Mouse (Mus musculus) midbrain, embryonic 10.5 days (tissue): Measurements from ENCODE around the gene Prima1. TPM values are rescaled to one million over a fixed set of nuclear protein-coding genes. Genes with fewer than 3 reads are reported as not detected.
A peak's percentile ranks its signal among the peaks of the same experiment; 100 is the strongest.

Experiments used
- DNase-seq: peaks from one replicate; pipeline ENCODE4 v3.0.0-alpha.2; 2017; ENCODE audit warnings: low spot score
- H3K27ac ChIP-seq: fragments of 300-500 bp; sonication (generic); replicated peaks from 2 replicates; pipeline ENCODE4 v1.5.1; 2016; ENCODE audit warnings: mild to moderate bottlenecking
- H3K27me3 ChIP-seq: fragments of 300-500 bp; sonication (generic); 2 replicates; pipeline ENCODE4 v1.6.1; 2016; ENCODE audit warnings: low read depth, mild to moderate bottlenecking; ENCODE audit not compliant: poor library complexity, severe bottlenecking
- H3K36me3 ChIP-seq: fragments of 300-500 bp; sonication (generic); 2 replicates; pipeline ENCODE4 v1.6.1; 2016; ENCODE audit warnings: mild to moderate bottlenecking, moderate library complexity
- H3K4me1 ChIP-seq: fragments of 300-500 bp; sonication (generic); 2 replicates; pipeline ENCODE4 v1.6.1; 2016
- H3K4me3 ChIP-seq: fragments of 300-500 bp; sonication (generic); 2 replicates; pipeline ENCODE4 v1.5.1; 2016; ENCODE audit warnings: mild to moderate bottlenecking, moderate library complexity
- H3K9me3 ChIP-seq: fragments of 300-500 bp; sonication (generic); replicated peaks from 2 replicates; pipeline ENCODE4 v1.6.1; 2016; ENCODE audit warnings: mild to moderate bottlenecking
- WGBS: fragments of 180-500 bp; shearing (Covaris S2); methylation state at CpG from one replicate; pipeline ENCODE4 v1.1.7; 2016; 5-methylcytosine and 5-hydroxymethylcytosine counted together
- polyA plus RNA-seq: library from polyadenylated mRNA; unstranded; fragments of >200 nt; fragmentation: Nextera tagmentation; extraction: Ambion mirVana; gene quantifications from 2 replicates; pipeline ENCODE4 v1.2.1, GENCODE M21; 2016

Prima1 gene
- 1.5 and 1.8 TPM in 2 replicates for polyA plus RNA-seq

DNA sequence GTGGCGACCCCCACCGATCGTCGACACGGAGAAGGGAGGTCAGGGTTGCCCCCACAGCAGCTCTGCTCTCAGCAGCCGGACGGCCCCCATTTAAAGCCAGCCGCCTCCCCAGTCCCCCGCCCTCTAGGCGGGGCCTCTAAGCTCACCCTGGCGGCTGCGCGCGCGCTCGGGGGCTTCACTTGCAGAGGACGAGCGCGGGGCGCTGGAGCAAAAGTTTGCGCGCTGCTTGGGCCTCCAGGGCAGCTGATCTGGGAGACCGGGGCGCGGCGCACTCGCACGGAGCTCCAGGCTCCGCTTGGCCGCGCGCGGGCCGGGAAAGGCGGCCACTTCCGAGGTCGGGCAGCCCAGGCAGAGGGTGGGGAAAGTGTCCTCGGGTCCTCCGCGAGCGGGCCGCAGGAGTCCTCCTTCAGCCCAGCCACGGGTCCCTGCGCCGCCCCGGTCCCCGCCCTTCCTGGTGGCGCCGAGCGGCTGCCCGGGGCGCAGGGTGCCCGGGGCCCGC lies at the start of gene Prima1:
TSS of gene Prima1 (minus strand) at position 68 of the 499 bp plus-strand sequence.
- Histone ChIP-seq H3K4me1 (peaks cover 45% of the 10 kb centered on the region), H3K36me3 (no peaks in the 10 kb centered on the region), H3K27ac (peak within 1 kb of the TSS; percentile 92), H3K9me3 (no peaks in the 10 kb centered on the region), H3K4me3 (peak within 1 kb of the TSS; percentile 69), H3K27me3 (peaks cover 67% of the 10 kb centered on the region)
- peak; percentile 86 for DNase-seq
- WGBS = under 1% methylated on average over 54 of the region's 54 CpGs

DNA sequence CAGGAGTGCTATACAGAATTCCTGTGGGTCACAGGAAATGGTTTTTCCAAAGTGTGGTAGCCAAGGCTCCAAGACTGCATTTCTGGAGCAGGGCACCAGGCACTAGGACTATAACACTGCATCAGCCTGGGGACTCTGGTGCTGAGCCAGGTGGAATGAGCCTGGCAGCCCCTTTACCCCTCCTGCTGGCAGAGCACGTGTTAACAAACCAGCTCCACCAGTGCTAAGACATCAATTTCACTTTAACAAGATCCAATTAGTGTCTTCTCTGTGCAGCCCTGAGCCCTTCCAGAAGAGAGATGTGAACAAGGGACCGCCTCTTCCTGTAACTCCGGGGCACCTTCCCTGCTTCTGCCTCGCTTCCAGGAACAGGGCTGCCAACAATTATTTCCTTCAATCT lies 45.3 kb upstream of the Prima1 start:
- WGBS = 75% methylated on average over 4 of the region's 4 CpGs
- no peak for DNase-seq

DNA sequence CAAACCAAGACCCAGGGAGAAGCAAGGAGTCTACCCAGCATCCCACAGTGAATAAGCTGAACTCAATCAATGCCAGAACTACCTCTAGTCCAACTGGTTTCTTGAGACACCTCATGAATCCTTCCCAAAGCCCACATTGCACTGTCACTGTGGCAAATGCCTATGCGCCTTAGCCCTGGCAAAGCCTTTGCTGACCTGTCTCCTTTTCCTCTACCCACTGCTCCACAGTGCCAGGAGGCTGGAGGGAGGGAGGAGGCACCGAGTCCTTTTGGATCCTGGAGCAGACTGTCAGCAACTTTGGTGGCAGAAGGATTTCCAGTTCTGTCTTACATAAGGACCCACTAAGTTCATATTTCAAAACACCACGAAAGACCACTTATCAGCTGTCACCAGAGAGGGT lies 41.5 kb upstream of the Prima1 start:
- no peak for DNase-seq
- 94% methylated on average over 3 of the region's 3 CpGs for WGBS
- no peak overlapping the region for H3K4me3 ChIP-seq
- H3K4me1 ChIP-seq = peaks cover 4% of the 10 kb centered on the region; the same call in 1 of the 2 replicates
- peaks cover under 1% of the 10 kb centered on the region; the same call in 1 of the 2 replicates for H3K9me3 ChIP-seq
- no peaks in the 10 kb centered on the region for H3K27me3 ChIP-seq
- no peaks in the 10 kb centered on the region for H3K36me3 ChIP-seq
- no peak overlapping the region for H3K27ac ChIP-seq

More for the DNA sequence above, 45.3 kb upstream of the Prima1 start:
- no peaks in the 10 kb centered on the region for H3K27me3 ChIP-seq
- H3K4me3 ChIP-seq = no peak overlapping the region
- no peaks in the 10 kb centered on the region for H3K36me3 ChIP-seq
- no peak overlapping the region for H3K27ac ChIP-seq
- peaks cover 22% of the 10 kb centered on the region for H3K4me1 ChIP-seq
- no peaks in the 10 kb centered on the region for H3K9me3 ChIP-seq

DNA sequence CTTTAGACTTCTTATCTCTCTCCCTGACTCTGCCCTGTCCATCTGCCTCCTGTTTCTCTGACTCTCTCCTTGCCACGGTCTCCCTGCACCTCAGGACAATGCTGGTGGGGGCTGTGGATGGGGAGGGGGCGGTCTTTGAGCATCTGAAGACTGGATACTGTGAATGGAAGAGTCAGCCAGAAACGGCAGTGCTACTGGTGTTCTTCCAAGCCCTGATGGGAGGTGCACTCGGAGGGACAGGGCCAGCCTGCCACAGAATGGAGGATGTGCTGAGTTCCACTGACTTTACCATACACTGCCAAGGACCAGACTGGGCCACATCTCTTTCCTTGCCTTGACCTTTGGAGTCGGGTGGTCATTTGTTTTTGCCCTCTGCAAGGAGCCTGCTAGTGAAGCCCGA lies 41.0 kb upstream of the Prima1 start:
- Histone ChIP-seq H3K9me3 (peaks cover 5% of the 10 kb centered on the region; the same call in 1 of the 2 replicates), H3K36me3 (no peaks in the 10 kb centered on the region), H3K4me1 (peaks cover 4% of the 10 kb centered on the region; the same call in 1 of the 2 replicates), H3K27me3 (no peaks in the 10 kb centered on the region), H3K27ac (peak overlapping the region; percentile 30; the same call in 1 of the 2 replicates), H3K4me3 (no peak overlapping the region)
- WGBS = 74% methylated on average over 6 of the region's 6 CpGs
- DNase-seq = no peak

DNA sequence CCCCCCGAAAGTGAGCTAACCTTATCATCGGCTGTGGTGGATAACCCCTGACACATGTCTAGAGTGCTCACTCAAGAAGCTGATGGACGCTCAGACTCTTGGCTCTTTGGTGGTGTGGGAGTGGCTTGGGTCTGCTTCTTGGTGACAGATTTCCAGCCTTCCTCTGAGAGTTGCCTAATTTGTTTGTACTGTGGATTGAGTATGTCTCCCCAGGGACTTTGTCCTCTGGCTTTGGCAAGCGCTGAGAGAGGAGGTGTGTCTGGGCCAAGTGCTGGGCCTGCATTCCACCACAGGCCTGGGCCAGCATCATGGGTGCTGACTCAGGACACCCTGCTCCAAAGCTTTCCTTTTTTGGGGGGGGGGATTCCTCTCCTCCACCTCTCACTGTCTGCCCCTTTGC lies 40.0 kb upstream of the Prima1 start:
- Histone ChIP-seq H3K4me3 (no peak overlapping the region), H3K4me1 (peaks cover 4% of the 10 kb centered on the region; the same call in 1 of the 2 replicates), H3K27me3 (no peaks in the 10 kb centered on the region), H3K9me3 (peaks cover 12% of the 10 kb centered on the region; the same call in 1 of the 2 replicates), H3K36me3 (no peaks in the 10 kb centered on the region), H3K27ac (no peak overlapping the region)
- 78% methylated on average over 4 of the region's 4 CpGs for WGBS
- DNase-seq = no peak

DNA sequence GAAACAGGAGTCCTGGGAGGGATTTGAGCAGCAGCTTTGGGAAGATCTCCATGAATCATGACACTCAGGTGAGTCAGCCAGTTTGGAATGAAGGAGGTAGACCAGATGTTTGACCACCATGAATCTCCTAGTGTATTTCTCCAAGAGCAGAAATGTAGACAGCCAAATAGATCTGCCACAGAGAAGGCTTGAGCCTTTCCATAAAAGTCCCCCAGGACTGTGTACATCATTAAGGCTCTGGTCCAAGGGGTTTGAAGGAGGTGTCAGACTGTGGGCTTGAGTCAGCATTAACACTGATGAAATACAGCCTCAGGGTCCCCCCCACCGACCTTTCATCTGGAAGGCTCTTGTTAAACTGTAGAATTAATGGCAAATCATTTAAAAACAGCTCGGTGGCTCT lies 39.5 kb upstream of the Prima1 start:
- peaks cover 12% of the 10 kb centered on the region; the same call in 1 of the 2 replicates for H3K9me3 ChIP-seq
- H3K27me3 ChIP-seq = no peaks in the 10 kb centered on the region
- 82% methylated on average over 2 of the region's 2 CpGs for WGBS
- DNase-seq = no peak
- H3K36me3 ChIP-seq = no peaks in the 10 kb centered on the region
- H3K4me3 ChIP-seq = no peak overlapping the region
- H3K27ac ChIP-seq = no peak overlapping the region
- H3K4me1 ChIP-seq = peaks cover 4% of the 10 kb centered on the region; the same call in 1 of the 2 replicates

DNA sequence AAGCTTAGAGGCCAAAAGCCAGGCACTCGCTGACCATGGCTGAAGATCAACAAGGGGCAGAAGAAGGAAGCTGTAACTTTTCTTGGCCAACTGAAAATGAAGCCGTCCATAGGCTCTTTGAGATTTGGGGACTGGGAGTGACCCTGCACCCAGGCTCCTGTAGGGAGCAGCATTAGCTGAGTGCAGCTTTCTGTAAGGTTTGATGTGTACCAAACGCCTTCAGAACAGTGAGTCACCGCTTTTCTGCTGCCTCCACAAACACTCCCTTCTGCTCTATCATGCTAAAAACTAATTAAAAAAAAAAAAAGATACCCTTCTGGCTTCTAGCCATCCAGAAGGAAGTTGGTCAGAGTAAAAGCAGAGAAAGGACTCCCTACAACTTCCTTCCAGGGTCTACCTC lies 34.5 kb upstream of the Prima1 start:
- H3K4me1 ChIP-seq = no peaks in the 10 kb centered on the region
- H3K27me3 ChIP-seq = no peaks in the 10 kb centered on the region
- no peak for DNase-seq
- no peaks in the 10 kb centered on the region for H3K36me3 ChIP-seq
- H3K4me3 ChIP-seq = no peak overlapping the region
- no peak overlapping the region for H3K27ac ChIP-seq
- WGBS = 77% methylated on average over 4 of the region's 4 CpGs
- H3K9me3 ChIP-seq = peaks cover 12% of the 10 kb centered on the region; the same call in 1 of the 2 replicates

DNA sequence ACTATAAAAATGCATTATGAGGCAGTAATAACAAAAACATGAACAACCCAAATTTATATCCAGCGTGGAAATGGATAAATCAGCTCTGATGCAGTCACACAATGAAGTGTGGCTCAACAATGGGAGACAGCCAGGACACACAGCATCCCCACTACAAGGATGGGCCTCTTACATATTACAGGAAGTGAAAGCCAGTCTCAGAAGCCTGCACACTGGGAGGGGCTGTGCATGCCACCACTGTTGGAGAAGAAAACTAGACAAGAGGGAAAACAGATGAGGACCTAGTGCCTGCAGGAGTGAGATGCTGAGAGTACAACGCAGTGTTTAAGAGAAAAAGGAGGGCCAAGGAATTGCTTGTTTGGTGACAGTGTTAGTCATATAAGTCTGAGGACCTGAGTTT lies 31.8 kb upstream of the Prima1 start:
- no peaks in the 10 kb centered on the region for H3K4me1 ChIP-seq
- H3K4me3 ChIP-seq = no peak overlapping the region
- peaks cover 12% of the 10 kb centered on the region; the same call in 1 of the 2 replicates for H3K9me3 ChIP-seq
- DNase-seq = no peak
- H3K27me3 ChIP-seq = no peaks in the 10 kb centered on the region
- no peak overlapping the region for H3K27ac ChIP-seq
- H3K36me3 ChIP-seq = no peaks in the 10 kb centered on the region
- WGBS = 91% methylated on average over 2 of the region's 2 CpGs

DNA sequence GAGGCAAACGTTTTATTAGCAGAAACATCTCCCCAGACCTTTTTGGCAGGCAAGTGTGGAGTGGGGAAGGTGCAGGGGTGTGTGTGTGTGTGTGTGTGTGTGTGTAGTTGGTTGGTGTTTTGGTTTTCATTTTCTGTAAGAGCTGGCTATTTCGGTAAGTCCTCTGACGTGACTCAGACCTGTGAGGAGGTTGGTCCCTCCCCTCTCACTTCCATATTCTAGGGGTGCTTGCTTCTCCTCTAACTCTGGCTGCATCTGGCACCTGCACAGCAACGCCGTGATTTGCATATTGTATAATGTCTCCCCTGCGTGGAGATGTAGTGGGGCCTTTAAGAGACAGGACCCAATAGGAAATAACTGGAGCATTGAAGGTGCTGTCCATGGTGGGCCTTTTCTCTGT lies 31.1 kb upstream of the Prima1 start:
- H3K9me3 ChIP-seq = peaks cover 8% of the 10 kb centered on the region; the same call in 1 of the 2 replicates
- 66% methylated on average over 6 of the region's 6 CpGs for WGBS
- no peak overlapping the region for H3K27ac ChIP-seq
- H3K4me3 ChIP-seq = no peak overlapping the region
- H3K4me1 ChIP-seq = peaks cover 2% of the 10 kb centered on the region; the same call in 1 of the 2 replicates
- no peaks in the 10 kb centered on the region for H3K27me3 ChIP-seq
- no peak for DNase-seq
- no peaks in the 10 kb centered on the region for H3K36me3 ChIP-seq

DNA sequence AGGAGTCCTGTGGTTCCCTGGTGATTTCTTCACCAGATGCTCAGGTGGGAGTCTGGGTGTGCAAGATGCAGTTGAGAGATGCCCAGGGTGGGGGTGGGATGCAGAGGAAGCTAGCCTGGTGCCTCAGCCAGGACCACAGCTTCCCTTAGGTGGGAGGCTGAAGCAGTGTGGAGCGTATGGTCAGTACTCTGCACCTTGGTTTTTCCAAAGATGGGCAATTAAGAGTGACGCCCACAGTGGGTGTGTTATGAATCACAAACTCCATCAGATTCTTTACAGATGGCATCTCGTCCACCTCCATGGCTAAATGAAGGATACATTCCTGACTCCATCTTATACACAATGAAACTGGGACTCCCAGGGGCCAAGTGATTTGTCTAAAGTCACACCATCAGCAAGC lies 30.2 kb upstream of the Prima1 start:
- Histone ChIP-seq H3K36me3 (no peaks in the 10 kb centered on the region), H3K27me3 (no peaks in the 10 kb centered on the region), H3K4me1 (peaks cover 4% of the 10 kb centered on the region; the same call in 1 of the 2 replicates), H3K27ac (no peak overlapping the region), H3K4me3 (no peak overlapping the region), H3K9me3 (no peaks in the 10 kb centered on the region)
- DNase-seq = no peak
- 89% methylated on average over 3 of the region's 3 CpGs for WGBS

DNA sequence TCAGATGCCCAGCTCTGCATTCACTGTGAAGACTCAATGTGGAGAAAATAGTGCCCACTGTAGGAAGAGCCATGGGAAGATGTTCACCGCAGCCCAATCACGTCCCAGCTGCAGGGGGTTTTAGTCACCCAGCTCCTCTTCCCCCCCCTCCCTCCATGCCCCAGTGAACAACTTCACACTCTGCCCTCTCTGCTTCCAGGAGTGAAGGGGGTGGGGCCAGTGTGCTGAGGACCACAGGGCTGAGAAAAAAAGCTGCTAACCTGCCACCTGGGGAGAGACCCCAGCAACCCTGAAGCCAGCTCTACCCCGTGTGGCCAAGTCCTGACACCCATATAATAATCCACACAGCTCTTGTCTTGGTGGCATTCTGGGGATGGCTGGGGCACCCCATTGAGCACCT lies 24.7 kb upstream of the Prima1 start:
- Histone ChIP-seq H3K4me3 (no peak overlapping the region), H3K9me3 (no peaks in the 10 kb centered on the region), H3K36me3 (no peaks in the 10 kb centered on the region), H3K27ac (no peak overlapping the region), H3K4me1 (peaks cover 9% of the 10 kb centered on the region), H3K27me3 (no peaks in the 10 kb centered on the region)
- 23% methylated on average over 3 of the region's 3 CpGs for WGBS
- no peak for DNase-seq

DNA sequence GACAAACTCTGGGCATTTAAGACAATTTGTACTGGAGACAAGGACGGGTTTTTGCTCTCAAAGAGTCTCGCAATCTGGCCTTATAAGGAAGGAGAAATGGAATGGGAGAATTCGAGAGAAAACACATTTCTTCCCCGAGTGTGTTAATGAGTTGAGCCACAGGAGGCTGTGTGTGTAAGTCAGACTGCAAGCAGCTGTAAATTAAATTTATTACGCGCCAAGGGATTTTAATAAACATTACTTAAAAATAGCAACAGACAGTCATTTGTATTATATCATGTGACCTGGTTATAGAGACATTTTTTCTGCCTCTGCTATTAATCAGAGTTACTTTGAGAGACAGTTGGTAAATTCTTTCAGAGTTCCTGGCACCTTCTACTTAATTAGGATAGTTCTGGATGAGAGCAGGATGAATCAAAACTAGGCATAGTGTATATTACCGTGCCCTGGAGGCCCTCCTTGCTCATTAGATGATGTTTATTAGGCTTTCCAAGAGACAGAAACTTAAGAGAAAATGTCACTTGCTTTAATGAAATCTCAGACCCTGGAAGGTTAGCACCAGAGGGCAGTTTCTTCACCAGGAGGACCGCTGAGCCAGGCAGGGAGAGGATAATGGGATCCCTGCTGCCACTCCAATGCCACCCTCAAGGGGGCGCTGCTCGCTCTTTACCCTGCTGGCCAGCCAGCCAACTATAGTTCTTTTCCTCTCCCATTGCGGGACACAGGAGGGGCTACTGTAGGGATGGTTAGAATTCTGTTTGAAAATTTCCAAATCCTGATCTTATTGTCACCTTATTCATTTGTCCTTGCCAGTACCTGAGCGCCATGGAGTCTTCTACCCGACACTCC lies 20.3 kb upstream of the Prima1 start:
- Histone ChIP-seq H3K27ac (no peak overlapping the region), H3K4me1 (peaks cover 5% of the 10 kb centered on the region; the same call in 1 of the 2 replicates), H3K4me3 (no peak overlapping the region), H3K27me3 (no peaks in the 10 kb centered on the region), H3K9me3 (no peaks in the 10 kb centered on the region), H3K36me3 (no peaks in the 10 kb centered on the region)
- no peak for DNase-seq
- WGBS = 67% methylated on average over 13 of the region's 13 CpGs

DNA sequence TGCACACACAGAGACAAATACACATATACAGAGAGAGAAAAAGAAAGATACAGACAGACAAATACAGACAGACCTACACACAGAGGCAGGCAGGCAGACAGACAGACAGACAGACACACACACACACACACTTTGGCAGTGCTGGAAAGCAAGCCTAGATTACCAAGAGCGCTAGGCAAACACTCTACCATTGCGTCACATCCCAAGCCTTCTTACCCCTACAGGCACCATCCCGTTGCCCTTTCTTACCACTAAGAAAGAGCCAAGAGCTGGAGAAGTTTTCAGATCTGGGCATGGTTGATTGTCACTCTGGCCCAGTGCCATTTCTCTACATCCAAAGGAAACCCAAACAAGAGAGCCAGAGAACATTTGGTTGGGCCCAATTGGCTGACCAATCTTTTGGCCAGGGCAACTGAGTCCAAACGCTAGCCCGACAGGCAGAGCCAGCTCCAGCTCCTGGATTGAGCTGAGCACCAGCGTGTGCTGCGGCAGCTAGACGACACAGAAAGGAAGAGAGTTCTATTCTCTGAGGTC lies 11.0 kb upstream of the Prima1 start:
- H3K27me3 ChIP-seq = no peaks in the 10 kb centered on the region

More for the DNA sequence above, 11.0 kb upstream of the Prima1 start:
- no peak overlapping the region for H3K4me3 ChIP-seq
- no peak overlapping the region for H3K27ac ChIP-seq
- WGBS = 94% methylated on average over 8 of the region's 8 CpGs
- no peaks in the 10 kb centered on the region for H3K4me1 ChIP-seq
- H3K36me3 ChIP-seq = no peaks in the 10 kb centered on the region
- DNase-seq = no peak
- no peaks in the 10 kb centered on the region for H3K9me3 ChIP-seq
